Mouse (Mus musculus): Measurements from ENCODE around the gene 5830473C10Rik. TPM values are rescaled to one million over a fixed set of nuclear protein-coding genes. Genes with fewer than 3 reads are reported as not detected.
A peak's percentile ranks its signal among the peaks of the same experiment; 100 is the strongest.

5830473C10Rik gene
- polyA plus RNA-seq, 1 experiment = not detected

DNA sequence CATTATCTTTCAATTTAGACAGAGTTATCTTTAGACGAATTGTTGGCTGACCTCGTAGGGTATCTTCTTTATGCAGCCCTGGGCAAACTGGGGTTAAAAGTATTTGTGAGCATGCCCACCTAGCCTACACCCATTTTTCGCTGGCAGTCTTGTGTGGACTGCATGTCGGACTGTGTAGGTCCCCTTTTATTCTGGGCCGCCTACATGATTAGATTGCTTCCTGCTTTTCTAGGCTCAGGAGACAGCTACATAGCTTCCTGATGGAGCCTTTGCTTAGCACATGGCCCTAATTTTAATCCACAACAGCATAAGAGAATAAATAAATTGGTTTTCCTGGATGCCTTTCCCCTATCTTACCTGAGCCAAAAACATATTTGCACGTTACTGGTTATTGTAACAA lies 35.2 kb downstream of the 5830473C10Rik start:
- Histone ChIP-seq H3K79me2 (ENCODE audit: control insufficient read depth, insufficient read depth) (no peaks in the 10 kb centered on the region), H3K27me3 (ENCODE audit: control insufficient read depth, insufficient read depth, insufficient read length) (no peaks in the 10 kb centered on the region), H3ac (ENCODE audit: control insufficient read depth, insufficient read length) (no peak overlapping the region), H3K4me3 (no peak overlapping the region), H3K36me3 (ENCODE audit: control insufficient read depth, insufficient read depth) (no peaks in the 10 kb centered on the region), H3K4me2 (ENCODE audit: low read depth) (no peak overlapping the region)
- TF ChIP-seq TCF3 (IDR thresholded peaks at IDR 0.05; ENCODE audit: insufficient read length, low read depth) (no peak), REST (IDR thresholded peaks at IDR 0.05; ENCODE audit: insufficient read depth, insufficient read length) (no peak), USF1 (IDR thresholded peaks at IDR 0.05; ENCODE audit: low read depth) (no peak), MYOD1 (IDR thresholded peaks at IDR 0.05; ENCODE audit: control insufficient read depth in 1 of 3, insufficient read length in 2 of 3, low read depth in 2 of 3) (no peak), MAX (IDR thresholded peaks at IDR 0.05; ENCODE audit: low read depth) (no peak), E2F4 (IDR thresholded peaks at IDR 0.05; ENCODE audit: insufficient read depth) (no peak), CEBPB (IDR thresholded peaks at IDR 0.05; ENCODE audit: insufficient read depth, poor library complexity, severe bottlenecking) (no peak), TCF12 (IDR thresholded peaks at IDR 0.05; ENCODE audit: insufficient read depth, poor library complexity, severe bottlenecking) (no peak), SRF (IDR thresholded peaks at IDR 0.05; ENCODE audit: control insufficient read depth, insufficient read length, low read depth) (no peak), POLR2A (IDR thresholded peaks at IDR 0.05; ENCODE audit: insufficient read length, low read depth) (no peak), POLR2AphosphoS2 (IDR thresholded peaks at IDR 0.05; ENCODE audit: insufficient read length, low read depth) (no peak), MYOG (IDR thresholded peaks at IDR 0.05; ENCODE audit: control insufficient read depth in 1 of 3, insufficient read depth in 1 of 3, insufficient read length in 2 of 3, low read depth in 2 of 3) (no peak)

DNA sequence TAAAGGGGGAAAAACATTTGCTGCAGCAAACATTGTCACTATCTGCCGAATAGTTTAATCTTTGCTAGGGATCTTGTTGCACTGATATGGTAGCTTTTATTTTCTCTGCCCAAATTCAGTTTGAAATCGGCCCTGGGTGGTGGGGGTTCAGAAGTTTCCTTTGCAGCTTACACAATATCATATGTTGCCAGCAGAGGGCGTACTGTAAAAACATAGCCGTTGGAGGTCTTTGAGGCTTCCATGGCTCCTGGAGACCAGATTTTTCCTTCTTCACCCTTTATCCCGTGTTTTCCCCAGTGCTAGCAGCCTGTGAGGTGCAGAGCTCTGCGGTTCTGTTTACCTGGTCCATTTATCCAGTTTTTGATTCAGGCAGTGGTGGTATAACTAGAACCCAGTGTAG lies 40.6 kb downstream of the 5830473C10Rik start:
- no peaks in the 10 kb centered on the region for H3K79me2 ChIP-seq (ENCODE audit: control insufficient read depth, insufficient read depth)
- no peak overlapping the region for H3K4me2 ChIP-seq (ENCODE audit: low read depth)
- no peak overlapping the region for H3ac ChIP-seq (ENCODE audit: control insufficient read depth, insufficient read length)
- H3K4me3 ChIP-seq = no peak overlapping the region
- no peaks in the 10 kb centered on the region for H3K27me3 ChIP-seq (ENCODE audit: control insufficient read depth, insufficient read depth, insufficient read length)
- TF ChIP-seq POLR2A (IDR thresholded peaks at IDR 0.05; ENCODE audit: insufficient read length, low read depth) (no peak), SRF (IDR thresholded peaks at IDR 0.05; ENCODE audit: control insufficient read depth, insufficient read length, low read depth) (no peak), MYOD1 (IDR thresholded peaks at IDR 0.05; ENCODE audit: control insufficient read depth in 1 of 3, insufficient read length in 2 of 3, low read depth in 2 of 3) (no peak)
- H3K36me3 ChIP-seq (ENCODE audit: control insufficient read depth, insufficient read depth) = no peaks in the 10 kb centered on the region

DNA sequence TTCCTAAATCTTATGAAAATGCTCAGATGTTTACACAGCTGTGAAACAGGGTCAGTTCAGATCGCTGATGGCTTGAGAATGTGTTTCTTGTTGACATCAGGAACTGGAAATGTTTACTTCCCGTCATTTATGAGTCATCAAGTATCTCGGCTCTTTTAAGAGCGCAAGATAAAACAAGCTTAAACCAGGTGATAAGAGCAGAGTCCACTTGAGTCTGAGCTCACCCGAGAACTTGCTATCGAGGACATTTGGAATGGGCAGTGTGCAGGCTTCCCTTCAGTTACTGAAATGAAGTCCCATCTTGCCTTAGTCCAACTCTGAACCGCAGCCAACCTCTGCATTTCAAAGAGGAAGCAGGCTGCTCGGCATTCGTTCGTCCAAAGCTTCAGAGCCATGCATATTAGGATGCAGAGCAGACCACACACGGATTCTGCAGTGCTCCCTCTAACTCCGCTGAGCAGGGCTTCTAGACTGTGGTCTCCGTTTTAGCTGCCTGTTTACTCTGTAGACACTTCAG lies 42.6 kb downstream of the 5830473C10Rik start:
- TF ChIP-seq POLR2A (IDR thresholded peaks at IDR 0.05; ENCODE audit: insufficient read length, low read depth) (no peak), MAX (IDR thresholded peaks at IDR 0.05; ENCODE audit: low read depth) (no peak)
- Histone ChIP-seq H3K27me3 (ENCODE audit: control insufficient read depth, insufficient read depth, insufficient read length) (no peaks in the 10 kb centered on the region), H3K4me3 (no peak overlapping the region), H3ac (ENCODE audit: control insufficient read depth, insufficient read length) (no peak overlapping the region), H3K79me2 (ENCODE audit: control insufficient read depth, insufficient read depth) (no peaks in the 10 kb centered on the region), H3K4me2 (ENCODE audit: low read depth) (peak overlapping the region; percentile 38), H3K36me3 (ENCODE audit: control insufficient read depth, insufficient read depth) (no peaks in the 10 kb centered on the region)

DNA sequence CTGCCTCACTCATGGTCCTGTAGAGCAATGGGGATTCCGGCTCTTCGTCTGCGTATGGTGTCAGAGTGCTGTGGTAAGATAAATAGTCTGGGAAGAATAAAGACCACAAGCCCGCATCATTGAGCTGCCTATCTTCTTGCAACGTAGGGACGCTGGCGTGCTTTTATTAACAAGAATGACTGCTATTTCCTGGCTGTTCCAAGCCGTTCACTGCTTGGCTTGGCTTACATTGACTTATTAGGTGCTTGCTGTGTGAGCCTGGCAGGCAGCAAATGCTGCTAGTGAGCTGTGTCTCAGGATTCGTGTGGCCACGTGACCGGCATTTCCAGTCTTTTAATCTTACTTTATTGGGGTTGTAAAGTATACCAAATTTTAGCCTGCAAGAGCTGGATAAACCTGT lies 48.0 kb downstream of the 5830473C10Rik start:
- Histone ChIP-seq H3ac (ENCODE audit: control insufficient read depth, insufficient read length) (no peak overlapping the region), H3K27me3 (ENCODE audit: control insufficient read depth, insufficient read depth, insufficient read length) (no peaks in the 10 kb centered on the region), H3K4me3 (no peak overlapping the region), H3K4me2 (ENCODE audit: low read depth) (no peak overlapping the region), H3K79me2 (ENCODE audit: control insufficient read depth, insufficient read depth) (no peaks in the 10 kb centered on the region), H3K36me3 (ENCODE audit: control insufficient read depth, insufficient read depth) (no peaks in the 10 kb centered on the region)
- TF ChIP-seq POLR2A (IDR thresholded peaks at IDR 0.05; ENCODE audit: insufficient read length, low read depth) = no peak
- TF ChIP-seq TCF12 (IDR thresholded peaks at IDR 0.05; ENCODE audit: insufficient read depth, poor library complexity, severe bottlenecking) = no peak
- no peak for TF ChIP-seq USF1 (IDR thresholded peaks at IDR 0.05; ENCODE audit: low read depth)
- TF ChIP-seq CEBPB (IDR thresholded peaks at IDR 0.05; ENCODE audit: insufficient read depth, poor library complexity, severe bottlenecking) = no peak
- TF ChIP-seq E2F4 (IDR thresholded peaks at IDR 0.05; ENCODE audit: insufficient read depth) = no peak
- no peak for TF ChIP-seq MYOD1 (IDR thresholded peaks at IDR 0.05; ENCODE audit: control insufficient read depth in 1 of 3, insufficient read length in 2 of 3, low read depth in 2 of 3)

DNA sequence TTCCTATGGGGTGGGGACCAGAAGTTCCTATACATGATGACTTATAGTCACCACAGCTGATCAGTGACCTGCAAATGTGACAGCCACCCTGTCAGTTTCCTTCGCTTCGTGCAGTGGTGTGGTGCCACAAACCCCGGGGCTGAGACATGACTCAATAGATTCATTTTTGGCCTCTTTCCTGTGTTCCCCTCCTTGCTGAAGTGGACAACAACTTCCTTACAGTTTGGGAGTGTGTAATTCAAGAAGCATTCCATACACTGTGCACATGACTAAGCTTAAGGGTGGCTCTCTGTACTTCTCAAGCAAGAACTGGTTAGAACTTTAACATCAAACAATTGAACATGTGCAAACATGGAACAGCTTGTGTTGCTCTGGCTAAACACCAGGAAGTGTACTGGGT lies 50.5 kb downstream of the 5830473C10Rik start:
- Histone ChIP-seq H3K27me3 (ENCODE audit: control insufficient read depth, insufficient read depth, insufficient read length) (no peaks in the 10 kb centered on the region), H3ac (ENCODE audit: control insufficient read depth, insufficient read length) (no peak overlapping the region), H3K36me3 (ENCODE audit: control insufficient read depth, insufficient read depth) (no peaks in the 10 kb centered on the region), H3K4me3 (no peak overlapping the region), H3K79me2 (ENCODE audit: control insufficient read depth, insufficient read depth) (no peaks in the 10 kb centered on the region), H3K4me2 (ENCODE audit: low read depth) (peak overlapping the region; percentile 56)
- TF ChIP-seq USF1 (IDR thresholded peaks at IDR 0.05; ENCODE audit: low read depth) = no peak
- TF ChIP-seq POLR2AphosphoS2 (IDR thresholded peaks at IDR 0.05; ENCODE audit: insufficient read length, low read depth) = no peak
- no peak for TF ChIP-seq CEBPB (IDR thresholded peaks at IDR 0.05; ENCODE audit: insufficient read depth, poor library complexity, severe bottlenecking)
- no peak for TF ChIP-seq TCF3 (IDR thresholded peaks at IDR 0.05; ENCODE audit: insufficient read length, low read depth)
- TF ChIP-seq POLR2A (IDR thresholded peaks at IDR 0.05; ENCODE audit: insufficient read length, low read depth) = no peak
- no peak for TF ChIP-seq E2F4 (IDR thresholded peaks at IDR 0.05; ENCODE audit: insufficient read depth)
- no peak for TF ChIP-seq MYOG (IDR thresholded peaks at IDR 0.05; ENCODE audit: control insufficient read depth in 1 of 3, insufficient read depth in 1 of 3, insufficient read length in 2 of 3, low read depth in 2 of 3)
- TF ChIP-seq TCF12 (IDR thresholded peaks at IDR 0.05; ENCODE audit: insufficient read depth, poor library complexity, severe bottlenecking) = no peak
- no peak for TF ChIP-seq REST (IDR thresholded peaks at IDR 0.05; ENCODE audit: insufficient read depth, insufficient read length)
